Mouse (Mus musculus): ENCODE data around the gene Prr22. TPM values are rescaled to one million over a fixed set of nuclear protein-coding genes. Genes with fewer than 3 reads are reported as not detected.

The Prr22 gene
- polyA plus RNA-seq, 1 experiment from 2014 or later: 1.0 TPM

DNA sequence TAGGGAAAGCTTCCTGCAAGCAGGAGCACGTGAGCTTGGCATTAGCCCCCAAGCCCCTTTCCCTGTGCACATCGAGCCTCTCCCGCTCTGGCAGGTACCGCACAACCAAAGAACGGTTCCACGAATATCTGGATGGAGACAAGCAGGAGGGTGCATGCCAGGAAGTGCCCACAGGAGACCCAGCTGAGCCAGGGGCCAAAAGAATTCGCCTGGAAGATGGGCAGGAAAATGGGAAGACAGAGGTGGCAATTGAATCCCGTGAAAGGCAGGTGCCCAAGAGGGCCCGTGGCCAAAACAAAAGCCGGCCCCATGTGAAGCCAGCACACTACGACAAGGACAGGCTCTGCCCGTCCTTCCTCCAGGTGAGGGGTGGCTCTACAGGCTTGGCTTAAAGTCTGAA lies 4.6 kb upstream of the Prr22 start:
- Histone ChIP-seq H3K36me3 (ENCODE audit: control insufficient read depth, insufficient read depth, low read length) (peaks cover 12% of the 10 kb centered on the region), H3K27me3 (ENCODE audit: control insufficient read depth, insufficient read depth, low read length) (no peaks in the 10 kb centered on the region; the same call in 1 of the 2 replicates), H3K4me3 (ENCODE audit: low read depth, low read length) (peak overlapping the region; percentile 77), H3K27ac (ENCODE audit: low read depth, low read length) (no peak overlapping the region), H3K9me3 (ENCODE audit: control insufficient read depth, low read length) (no peaks in the 10 kb centered on the region), H3K4me2 (peak overlapping the region; percentile 71), H3K9ac (ENCODE audit: low read length) (peak overlapping the region; percentile 86), H3K4me1 (ENCODE audit: control insufficient read depth, insufficient read depth, low read length) (peaks cover 19% of the 10 kb centered on the region)
- ATAC-seq (ENCODE audit: low FRiP score) (0 out of 2 replicates have a peak, but pooled peaks have one; percentile 1), DNase-seq (ENCODE audit: low spot score, missing footprints) (no peak)
- 60% methylated on average over 12 of the region's 12 CpGs for WGBS

DNA sequence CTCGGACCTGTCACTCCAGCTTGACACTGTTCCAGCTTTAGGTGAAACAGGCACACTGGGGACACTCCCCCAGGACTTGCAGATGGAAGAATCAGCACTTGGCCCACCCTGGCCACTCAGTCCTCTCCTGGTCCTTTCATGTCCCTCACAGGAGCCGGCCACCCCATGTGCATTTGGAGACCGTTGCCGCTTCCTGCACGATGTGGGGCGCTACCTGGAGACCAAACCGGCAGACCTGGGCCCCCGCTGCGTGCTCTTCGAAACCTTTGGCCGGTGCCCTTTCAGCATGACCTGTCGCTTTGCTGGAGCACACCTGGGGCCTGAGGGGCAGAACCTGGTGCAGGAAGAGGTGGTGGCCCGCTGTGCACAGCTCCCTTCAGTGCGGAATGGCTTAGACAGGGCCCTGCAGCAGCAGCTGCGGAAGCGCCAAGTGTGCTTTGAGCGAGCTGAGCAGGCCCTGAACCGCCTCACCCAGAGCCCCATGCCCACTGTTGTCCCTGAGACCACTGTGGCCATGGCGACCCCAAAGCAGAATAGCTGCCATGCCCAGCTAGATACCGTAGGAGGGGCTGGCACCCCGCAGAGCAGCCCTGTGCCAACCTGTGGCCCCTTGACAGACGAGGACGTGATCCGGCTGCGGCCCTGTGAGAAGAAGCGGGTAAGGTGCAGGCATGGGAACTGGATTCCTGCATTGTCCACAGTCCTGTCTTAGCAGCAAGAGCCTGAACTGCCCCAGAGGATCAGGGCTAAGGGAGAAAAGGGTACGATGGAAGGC lies 3.2 kb upstream of the Prr22 start:
- Histone ChIP-seq H3K27ac (ENCODE audit: low read depth, low read length) (no peak overlapping the region), H3K4me1 (ENCODE audit: control insufficient read depth, insufficient read depth, low read length) (peaks cover 16% of the 10 kb centered on the region), H3K4me3 (ENCODE audit: low read depth, low read length) (no peak overlapping the region), H3K27me3 (ENCODE audit: control insufficient read depth, insufficient read depth, low read length) (no peaks in the 10 kb centered on the region), H3K4me2 (no peak overlapping the region), H3K9ac (ENCODE audit: low read length) (no peak overlapping the region), H3K9me3 (ENCODE audit: control insufficient read depth, low read length) (no peaks in the 10 kb centered on the region), H3K36me3 (ENCODE audit: control insufficient read depth, insufficient read depth, low read length) (peaks cover 12% of the 10 kb centered on the region)
- 94% methylated on average over 27 of the region's 27 CpGs for WGBS
- DNase-seq (ENCODE audit: low spot score, missing footprints) (no peak), ATAC-seq (ENCODE audit: low FRiP score) (no peak)

- H3K36me3 ChIP-seq (ENCODE audit: control insufficient read depth, insufficient read depth, low read length): peaks cover 12% of the 10 kb centered on the region
- WGBS: 96% methylated on average over 29 of the region's 29 CpGs
- peaks cover 10% of the 10 kb centered on the region for H3K4me1 ChIP-seq (ENCODE audit: control insufficient read depth, insufficient read depth, low read length)
- H3K27me3 ChIP-seq (ENCODE audit: control insufficient read depth, insufficient read depth, low read length): no peaks in the 10 kb centered on the region
- H3K27ac ChIP-seq (ENCODE audit: low read depth, low read length): no peak overlapping the region
- no peaks in the 10 kb centered on the region for H3K9me3 ChIP-seq (ENCODE audit: control insufficient read depth, low read length)
- ATAC-seq (ENCODE audit: low FRiP score): no peak
- no peak overlapping the region for H3K9ac ChIP-seq (ENCODE audit: low read length)
- DNase-seq (ENCODE audit: low spot score, missing footprints): no peak
- H3K4me3 ChIP-seq (ENCODE audit: low read depth, low read length): no peak overlapping the region
- H3K4me2 ChIP-seq: no peak overlapping the region
These were observed 2.4 kb upstream of the Prr22 start for GRCm38 (mm10) chr17:56767531-56768135.

DNA sequence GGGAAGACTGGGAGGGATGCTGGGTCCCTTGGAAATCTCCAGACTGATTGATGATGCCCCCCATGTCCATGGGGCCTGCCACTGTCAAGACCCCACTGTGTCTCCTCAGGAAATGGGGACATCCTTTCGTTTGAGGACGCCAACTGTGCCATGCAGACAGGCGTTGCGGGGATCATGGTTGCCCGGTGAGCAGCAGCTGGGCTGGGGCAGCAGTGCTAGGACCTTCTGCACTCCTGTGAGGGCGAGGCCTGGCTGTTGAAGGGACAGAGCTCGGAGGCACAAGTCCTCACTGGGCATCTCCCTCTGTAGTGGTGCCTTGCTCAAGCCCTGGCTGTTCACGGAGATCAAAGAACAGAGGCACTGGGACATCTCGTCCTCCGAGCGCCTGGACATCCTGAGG lies 1.1 kb upstream of the Prr22 start:
- DNase-seq (ENCODE audit: low spot score, missing footprints) (no peak), ATAC-seq (ENCODE audit: low FRiP score) (no peak)
- H3K36me3 ChIP-seq (ENCODE audit: control insufficient read depth, insufficient read depth, low read length): peaks cover 12% of the 10 kb centered on the region
- H3K9ac ChIP-seq (ENCODE audit: low read length): no peak overlapping the region
- WGBS: 96% methylated on average over 11 of the region's 11 CpGs
- no peak overlapping the region for H3K4me2 ChIP-seq
- H3K9me3 ChIP-seq (ENCODE audit: control insufficient read depth, low read length): no peaks in the 10 kb centered on the region
- peaks cover 5% of the 10 kb centered on the region for H3K4me1 ChIP-seq (ENCODE audit: control insufficient read depth, insufficient read depth, low read length)
- H3K4me3 ChIP-seq (ENCODE audit: low read depth, low read length): no peak overlapping the region
- no peak overlapping the region for H3K27ac ChIP-seq (ENCODE audit: low read depth, low read length)
- H3K27me3 ChIP-seq (ENCODE audit: control insufficient read depth, insufficient read depth, low read length): no peaks in the 10 kb centered on the region

GRCm38 (mm10) chr17:56777568-56777967 lies 7.5 kb downstream of the Prr22 start:
- ATAC-seq (ENCODE audit: low FRiP score) (no peak), DNase-seq (ENCODE audit: low spot score, missing footprints) (no peak)
- Histone ChIP-seq H3K36me3 (ENCODE audit: control insufficient read depth, insufficient read depth, low read length) (peaks cover 6% of the 10 kb centered on the region; the same call in 1 of the 2 replicates), H3K4me1 (ENCODE audit: control insufficient read depth, insufficient read depth, low read length) (peaks cover 10% of the 10 kb centered on the region), H3K27me3 (ENCODE audit: control insufficient read depth, insufficient read depth, low read length) (no peaks in the 10 kb centered on the region), H3K9me3 (ENCODE audit: control insufficient read depth, low read length) (peaks cover 4% of the 10 kb centered on the region; the same call in 1 of the 2 replicates), H3K4me3 (ENCODE audit: low read depth, low read length) (no peak overlapping the region), H3K27ac (ENCODE audit: low read depth, low read length) (no peak overlapping the region), H3K9ac (ENCODE audit: low read length) (no peak overlapping the region), H3K4me2 (no peak overlapping the region)
- 93% methylated on average over 11 of the region's 11 CpGs for WGBS

DNA sequence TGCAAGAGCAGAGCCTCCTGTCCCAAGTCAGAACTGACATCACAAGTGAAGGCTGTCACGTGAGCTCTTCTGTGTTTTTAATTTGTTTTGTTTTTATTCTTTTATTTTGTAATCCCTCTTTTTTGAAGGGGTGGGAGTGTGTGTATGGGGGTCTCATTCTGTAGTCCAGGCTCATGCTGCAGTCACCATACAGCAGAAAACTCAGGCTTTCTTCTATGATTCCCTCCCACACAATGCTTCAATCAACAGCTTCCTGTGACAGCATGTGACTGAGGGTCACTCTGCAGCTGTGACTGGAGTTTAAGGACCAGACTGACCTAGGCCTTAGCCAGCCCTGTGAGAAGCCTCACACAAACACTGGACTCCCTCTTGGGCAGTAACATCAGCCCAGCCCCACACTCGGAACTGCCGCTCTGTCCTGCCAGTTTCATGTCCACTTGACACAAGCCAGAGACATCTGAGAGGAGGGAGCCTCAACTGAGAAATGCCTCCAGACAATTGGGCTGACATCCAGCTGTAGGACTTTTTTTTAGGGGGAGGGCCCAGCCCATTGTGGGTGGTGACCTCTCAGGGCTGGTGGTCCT lies 8.8 kb downstream of the Prr22 start:
- H3K4me1 ChIP-seq (ENCODE audit: control insufficient read depth, insufficient read depth, low read length): peaks cover 10% of the 10 kb centered on the region
- peak; percentile 87 for DNase-seq (ENCODE audit: low spot score, missing footprints)
- peaks cover 6% of the 10 kb centered on the region; the same call in 1 of the 2 replicates for H3K36me3 ChIP-seq (ENCODE audit: control insufficient read depth, insufficient read depth, low read length)
- no peak overlapping the region for H3K4me3 ChIP-seq (ENCODE audit: low read depth, low read length)
- H3K27me3 ChIP-seq (ENCODE audit: control insufficient read depth, insufficient read depth, low read length): no peaks in the 10 kb centered on the region
- no peak overlapping the region for H3K4me2 ChIP-seq
- WGBS: 24% methylated on average over 3 of the region's 3 CpGs
- H3K27ac ChIP-seq (ENCODE audit: low read depth, low read length): peak overlapping the region; percentile 41; the same call in 1 of the 2 replicates
- peak; percentile 77 for ATAC-seq (ENCODE audit: low FRiP score)
- no peak overlapping the region for H3K9ac ChIP-seq (ENCODE audit: low read length)
- H3K9me3 ChIP-seq (ENCODE audit: control insufficient read depth, low read length): peaks cover 4% of the 10 kb centered on the region; the same call in 1 of the 2 replicates

GRCm38 (mm10) chr17:56780291-56780978 lies 10.4 kb downstream of the Prr22 start:
- H3K4me2 ChIP-seq: no peak overlapping the region
- peaks cover 6% of the 10 kb centered on the region; the same call in 1 of the 2 replicates for H3K36me3 ChIP-seq (ENCODE audit: control insufficient read depth, insufficient read depth, low read length)
- H3K27ac ChIP-seq (ENCODE audit: low read depth, low read length): no peak overlapping the region
- H3K9ac ChIP-seq (ENCODE audit: low read length): no peak overlapping the region
- H3K4me1 ChIP-seq (ENCODE audit: control insufficient read depth, insufficient read depth, low read length): peaks cover 10% of the 10 kb centered on the region
- DNase-seq (ENCODE audit: low spot score, missing footprints) (no peak), ATAC-seq (ENCODE audit: low FRiP score) (no peak)
- no peak overlapping the region for H3K4me3 ChIP-seq (ENCODE audit: low read depth, low read length)
- 89% methylated on average over 13 of the region's 13 CpGs for WGBS
- H3K27me3 ChIP-seq (ENCODE audit: control insufficient read depth, insufficient read depth, low read length): no peaks in the 10 kb centered on the region
- H3K9me3 ChIP-seq (ENCODE audit: control insufficient read depth, low read length): peaks cover 4% of the 10 kb centered on the region; the same call in 1 of the 2 replicates

DNA sequence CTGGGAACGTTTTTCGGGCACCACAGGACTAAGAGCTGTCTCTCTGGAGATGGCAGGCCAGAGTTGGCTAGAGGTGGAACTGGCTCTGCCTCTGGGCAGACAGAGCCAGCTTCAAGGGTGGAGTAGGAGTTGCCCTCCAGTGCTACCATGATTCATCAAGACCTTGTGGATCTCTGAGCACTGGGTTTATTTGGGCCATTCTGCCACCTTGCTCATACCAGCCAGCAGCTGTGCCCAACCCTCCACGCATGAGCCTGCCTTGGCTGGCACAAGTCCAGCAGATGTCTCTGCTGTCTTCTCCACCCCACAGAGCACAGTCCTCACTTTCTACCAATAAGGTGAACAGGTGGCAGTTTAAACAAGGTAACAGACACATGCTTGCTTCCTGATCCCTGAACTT lies 18.8 kb downstream of the Prr22 start:
- ATAC-seq (ENCODE audit: low FRiP score): no peak
- H3K4me3 ChIP-seq (ENCODE audit: low read depth, low read length): no peak overlapping the region
- WGBS: 87% methylated on average over 3 of the region's 3 CpGs

More for the DNA sequence above, 18.8 kb downstream of the Prr22 start:
- Histone ChIP-seq H3K36me3 (ENCODE audit: control insufficient read depth, insufficient read depth, low read length) (no peaks in the 10 kb centered on the region), H3K4me1 (ENCODE audit: control insufficient read depth, insufficient read depth, low read length) (no peaks in the 10 kb centered on the region), H3K27ac (ENCODE audit: low read depth, low read length) (no peak overlapping the region), H3K9me3 (ENCODE audit: control insufficient read depth, low read length) (no peaks in the 10 kb centered on the region), H3K4me2 (no peak overlapping the region), H3K27me3 (ENCODE audit: control insufficient read depth, insufficient read depth, low read length) (no peaks in the 10 kb centered on the region), H3K9ac (ENCODE audit: low read length) (no peak overlapping the region)
- DNase-seq (ENCODE audit: low spot score, missing footprints): no peak

Data from midbrain, embryonic 11.5 days (tissue).